Mouse (Mus musculus) olfactory bulb, adult 2 months (tissue): Measurements from ENCODE around the gene Igf1r.

Experiments used
- CTCF ChIP-seq: fragments of 200-500 bp; IDR thresholded peaks from 2 replicates; pipeline ENCODE4 v1.5.1; 2012; ENCODE audit warnings: low read depth, mild to moderate bottlenecking, low read length, moderate library complexity; ENCODE audit not compliant: insufficient read depth
- POLR2A ChIP-seq: fragments of 200-500 bp; IDR thresholded peaks from 2 replicates; pipeline ENCODE4 v1.6.1; 2012; ENCODE audit warnings: mild to moderate bottlenecking, low read depth, low read length, moderate library complexity; ENCODE audit not compliant: insufficient read depth

GRCm38 (mm10) chr7:68139384-68139783 lies 186.8 kb downstream of the Igf1r start:
- TF ChIP-seq CTCF = no peak
- no peak for TF ChIP-seq POLR2A
